Mouse (Mus musculus): Measurements from ENCODE around the gene Thg1l. TPM values are rescaled to one million over a fixed set of nuclear protein-coding genes. Genes with fewer than 3 reads are reported as not detected.
A peak's percentile ranks its signal among the peaks of the same experiment; 100 is the strongest.

The Thg1l gene
- total and polyA plus RNA-seq, 2 experiments from 2014 or later = 8.8 to 13.3 TPM

DNA sequence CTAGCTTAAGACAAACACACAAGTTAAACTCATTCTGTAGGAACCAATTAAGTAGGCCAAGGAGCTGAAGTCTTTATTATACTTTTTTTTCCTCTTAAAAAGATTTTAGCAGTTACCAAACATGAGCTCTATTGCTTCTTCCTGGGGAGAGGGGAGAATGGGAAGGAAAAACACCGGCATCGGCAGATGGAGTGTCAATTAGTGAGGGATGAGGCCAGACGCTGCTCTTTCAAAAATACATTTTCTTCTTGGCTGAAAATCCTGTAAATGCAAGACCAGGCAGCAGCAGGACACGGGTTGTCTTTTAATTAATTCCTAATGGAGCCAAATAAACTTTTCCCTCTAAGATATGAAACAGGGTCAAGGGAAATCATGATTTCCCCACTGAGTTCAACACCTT, 8.5 kb downstream of the Thg1l start:
- Histone ChIP-seq H3K9me3 (ENCODE audit: low read length) (no peaks in the 10 kb centered on the region), H3K4me3 (ENCODE audit: low read length) (no peak overlapping the region), H3K4me2 (ENCODE audit: low read depth, low read length) (no peak overlapping the region), H3K9ac (replicated peaks; ENCODE audit: low read length) (no peak overlapping the region), H3K36me3 (ENCODE audit: insufficient read depth, low read length) (peaks cover 19% of the 10 kb centered on the region), H3K27ac (no peak overlapping the region), H3K4me1 (ENCODE audit: insufficient read depth, low read length) (0 out of 2 replicates have a peak, but pooled peaks cover 6% of the 10 kb centered on the region), H3K27me3 (ENCODE audit: insufficient read depth, low read length) (no peaks in the 10 kb centered on the region)
- ATAC-seq = no peak
- 76% methylated on average over 4 of the region's 4 CpGs for WGBS
- no peak for TF ChIP-seq CTCF (IDR thresholded peaks at IDR 0.05; ENCODE audit: low read depth)
- no peak for DNase-seq (ENCODE audit: low spot score)

DNA sequence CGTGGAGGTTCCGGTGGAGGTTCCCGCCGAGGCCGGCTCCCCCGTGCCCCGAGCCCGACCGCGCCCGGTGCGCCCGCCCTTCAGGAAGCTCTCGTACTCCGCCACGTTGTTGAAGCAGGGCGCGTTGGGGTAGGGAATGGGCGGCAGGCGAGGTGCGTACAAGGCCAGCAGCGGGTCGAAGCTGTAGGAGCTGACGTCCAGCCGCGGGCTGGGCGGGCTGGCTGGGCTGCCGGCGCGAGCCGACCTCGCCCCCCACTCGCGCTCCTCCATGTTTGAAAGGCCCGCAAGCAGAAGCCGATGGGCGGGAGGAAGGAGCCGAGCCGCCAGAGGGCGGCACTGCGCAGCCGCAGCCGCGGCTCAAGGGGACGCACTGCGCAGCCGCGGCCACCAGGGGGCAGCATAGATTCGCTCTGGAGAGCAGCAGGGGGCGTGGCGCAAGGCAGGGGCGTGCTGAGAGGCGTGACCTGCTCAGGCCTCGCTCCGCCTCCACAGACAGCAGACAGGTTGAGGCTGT, 10.6 kb downstream of the Thg1l start, which contains the start of gene Lsm11:
Lsm11 (minus strand) TSS at position 293 of the 514 bp plus-strand sequence.
- peak; percentile 91 for TF ChIP-seq CTCF (IDR thresholded peaks at IDR 0.05; ENCODE audit: low read depth)
- Histone ChIP-seq H3K9me3 (ENCODE audit: low read length) (no peaks in the 10 kb centered on the region), H3K4me2 (ENCODE audit: low read depth, low read length) (peak within 1 kb of the TSS; percentile 83), H3K4me1 (ENCODE audit: insufficient read depth, low read length) (0 out of 2 replicates have a peak, but pooled peaks cover 6% of the 10 kb centered on the region), H3K27ac (peak within 1 kb of the TSS; percentile 61), H3K4me3 (ENCODE audit: low read length) (peak within 1 kb of the TSS; percentile 93), H3K9ac (replicated peaks; ENCODE audit: low read length) (peak within 1 kb of the TSS; percentile 84), H3K36me3 (ENCODE audit: insufficient read depth, low read length) (0 out of 2 replicates have a peak, but pooled peaks cover 3% of the 10 kb centered on the region), H3K27me3 (ENCODE audit: insufficient read depth, low read length) (no peaks in the 10 kb centered on the region)
- DNase-seq (ENCODE audit: low spot score) (peak; percentile 96), ATAC-seq (peak; percentile 89)
- 1% methylated on average over 49 of the region's 55 CpGs for WGBS

DNA sequence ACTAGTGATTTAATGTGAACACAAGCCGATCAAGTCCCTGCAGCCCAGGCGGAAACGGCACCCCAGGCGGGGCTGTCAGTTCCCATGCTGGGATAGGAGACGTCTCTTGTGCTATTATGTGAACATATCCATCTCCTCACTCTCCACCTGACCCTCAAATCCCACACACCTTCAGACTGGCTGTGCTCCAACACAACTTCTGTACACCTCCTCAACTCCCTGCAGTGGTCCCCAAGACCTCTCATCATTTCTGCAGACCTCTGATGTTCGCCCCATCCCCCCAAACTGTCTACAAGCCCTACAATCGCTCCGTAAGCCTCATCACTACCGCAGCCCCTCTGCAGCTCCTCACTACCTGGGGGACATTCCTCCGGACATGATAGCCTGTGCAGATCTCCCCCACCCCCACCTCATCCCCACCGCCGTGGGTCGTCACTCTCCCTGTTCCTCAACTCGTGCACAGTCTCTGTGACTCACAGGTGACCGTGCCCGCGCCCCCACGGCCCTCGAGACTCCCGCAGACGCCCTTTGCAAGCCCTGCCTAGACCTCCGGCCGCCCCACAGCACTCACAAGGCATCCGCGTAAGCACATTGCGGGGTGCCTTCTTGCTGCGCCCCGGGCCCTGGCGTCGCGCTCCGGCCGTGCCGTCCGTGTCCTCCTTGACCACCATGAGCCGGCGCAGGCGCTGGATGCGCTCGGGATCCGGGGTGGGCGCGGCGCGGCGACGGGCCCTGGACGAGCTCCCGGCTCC, 11.2 kb downstream of the Thg1l start:
- ATAC-seq = peak; percentile 52
- Histone ChIP-seq H3K4me1 (ENCODE audit: insufficient read depth, low read length) (0 out of 2 replicates have a peak, but pooled peaks cover 6% of the 10 kb centered on the region), H3K27ac (peak overlapping the region; percentile 61), H3K4me3 (ENCODE audit: low read length) (peak overlapping the region; percentile 93), H3K4me2 (ENCODE audit: low read depth, low read length) (peak overlapping the region; percentile 83), H3K27me3 (ENCODE audit: insufficient read depth, low read length) (no peaks in the 10 kb centered on the region), H3K9me3 (ENCODE audit: low read length) (no peaks in the 10 kb centered on the region), H3K9ac (replicated peaks; ENCODE audit: low read length) (peak overlapping the region; percentile 84), H3K36me3 (ENCODE audit: insufficient read depth, low read length) (no peaks in the 10 kb centered on the region)
- no peak for TF ChIP-seq CTCF (IDR thresholded peaks at IDR 0.05; ENCODE audit: low read depth)
- under 1% methylated on average over 49 of the region's 49 CpGs for WGBS
- peak; percentile 22 for DNase-seq (ENCODE audit: low spot score)

DNA sequence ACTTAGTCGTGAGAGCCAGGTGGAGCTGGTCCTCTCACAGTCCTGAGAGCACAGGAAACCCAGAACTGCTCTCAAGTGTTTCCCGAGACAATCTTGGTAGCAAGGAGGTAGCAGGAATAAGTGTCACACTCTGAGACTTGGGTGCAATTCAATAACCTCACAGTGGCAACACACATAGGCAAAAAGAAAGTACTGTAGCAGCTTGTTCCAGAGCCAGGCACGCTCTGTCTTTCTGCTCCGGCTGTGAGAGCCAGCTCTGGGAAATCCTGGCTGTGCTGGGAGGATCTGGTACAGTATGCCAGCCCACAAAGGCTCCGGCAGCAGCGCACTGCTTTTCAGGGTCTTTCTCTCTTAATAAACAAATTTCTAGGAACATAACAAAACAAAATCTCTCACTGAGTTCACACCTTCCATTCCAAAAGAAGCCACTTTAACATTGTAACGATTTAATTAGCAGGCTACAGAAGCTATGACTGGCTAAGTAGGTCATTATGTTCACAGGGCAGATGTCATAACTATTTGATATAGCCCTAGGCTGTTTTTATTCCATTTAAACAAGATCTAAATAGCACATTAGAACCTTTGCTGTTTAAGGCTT, 12.1 kb downstream of the Thg1l start:
- Histone ChIP-seq H3K4me2 (ENCODE audit: low read depth, low read length) (peak overlapping the region; percentile 83), H3K27me3 (ENCODE audit: insufficient read depth, low read length) (no peaks in the 10 kb centered on the region), H3K9me3 (ENCODE audit: low read length) (no peaks in the 10 kb centered on the region), H3K36me3 (ENCODE audit: insufficient read depth, low read length) (no peaks in the 10 kb centered on the region), H3K27ac (peak overlapping the region; percentile 61), H3K4me1 (ENCODE audit: insufficient read depth, low read length) (0 out of 2 replicates have a peak, but pooled peaks cover 6% of the 10 kb centered on the region), H3K4me3 (ENCODE audit: low read length) (peak overlapping the region; percentile 93), H3K9ac (replicated peaks; ENCODE audit: low read length) (peak overlapping the region; percentile 84; the same call in 1 of the 2 replicates)
- no peak for TF ChIP-seq CTCF (IDR thresholded peaks at IDR 0.05; ENCODE audit: low read depth)
- 29% methylated on average over 7 of the region's 7 CpGs for WGBS
- DNase-seq (ENCODE audit: low spot score) (peak; percentile 51), ATAC-seq (no peak)

DNA sequence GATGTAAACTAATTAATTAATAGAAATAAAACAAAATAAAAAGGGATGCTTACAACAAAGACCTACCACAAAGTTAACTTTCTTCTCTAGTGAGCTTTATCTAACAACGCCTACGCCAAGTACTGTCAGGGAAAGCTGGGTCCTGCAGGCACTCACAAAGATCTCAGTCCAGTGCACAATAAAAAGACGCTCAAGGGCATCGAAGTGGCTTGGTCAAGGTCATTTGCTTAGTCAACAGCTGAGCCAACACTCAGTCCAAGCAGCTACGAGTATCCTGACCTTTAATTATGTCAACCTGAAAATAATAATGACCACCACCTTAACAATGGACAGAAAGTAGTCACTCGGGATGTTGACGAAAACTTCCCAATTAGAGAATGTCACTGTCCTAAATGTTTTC, 13.0 kb downstream of the Thg1l start:
- WGBS = 89% methylated on average over 7 of the region's 7 CpGs
- H3K4me1 ChIP-seq (ENCODE audit: insufficient read depth, low read length) = 0 out of 2 replicates have a peak, but pooled peaks cover 6% of the 10 kb centered on the region
- H3K4me3 ChIP-seq (ENCODE audit: low read length) = no peak overlapping the region
- H3K27me3 ChIP-seq (ENCODE audit: insufficient read depth, low read length) = no peaks in the 10 kb centered on the region
- ATAC-seq (no peak), DNase-seq (ENCODE audit: low spot score) (no peak)
- H3K4me2 ChIP-seq (ENCODE audit: low read depth, low read length) = peak overlapping the region; percentile 83; the same call in 1 of the 2 replicates
- no peak for TF ChIP-seq CTCF (IDR thresholded peaks at IDR 0.05; ENCODE audit: low read depth)
- H3K9me3 ChIP-seq (ENCODE audit: low read length) = no peaks in the 10 kb centered on the region
- no peak overlapping the region for H3K27ac ChIP-seq
- no peaks in the 10 kb centered on the region for H3K36me3 ChIP-seq (ENCODE audit: insufficient read depth, low read length)
- H3K9ac ChIP-seq (replicated peaks; ENCODE audit: low read length) = no peak overlapping the region

DNA sequence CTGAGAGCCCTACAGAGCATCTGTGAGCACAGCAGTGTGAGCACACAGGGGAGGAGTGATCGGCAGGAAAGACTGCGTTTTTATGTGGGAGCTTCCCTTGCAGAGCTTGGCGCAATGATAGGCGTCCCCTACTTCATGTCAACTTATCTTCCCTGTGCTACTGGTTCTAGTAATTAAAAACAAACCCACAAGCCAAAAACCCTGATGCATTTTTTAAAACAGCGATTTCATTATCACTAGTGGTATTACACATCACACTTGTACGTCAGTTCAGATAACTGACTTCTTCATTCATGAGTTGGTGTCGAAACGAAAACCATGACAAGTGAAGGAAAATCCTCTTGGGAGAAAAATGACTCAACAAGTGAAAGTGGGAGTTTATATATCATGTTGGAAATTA, 16.4 kb downstream of the Thg1l start:
- Histone ChIP-seq H3K4me3 (ENCODE audit: low read length) (no peak overlapping the region), H3K4me1 (ENCODE audit: insufficient read depth, low read length) (0 out of 2 replicates have a peak, but pooled peaks cover 6% of the 10 kb centered on the region), H3K4me2 (ENCODE audit: low read depth, low read length) (no peak overlapping the region), H3K27me3 (ENCODE audit: insufficient read depth, low read length) (no peaks in the 10 kb centered on the region), H3K9me3 (ENCODE audit: low read length) (no peaks in the 10 kb centered on the region), H3K27ac (no peak overlapping the region), H3K9ac (replicated peaks; ENCODE audit: low read length) (no peak overlapping the region), H3K36me3 (ENCODE audit: insufficient read depth, low read length) (peaks cover 15% of the 10 kb centered on the region)
- 87% methylated on average over 8 of the region's 8 CpGs for WGBS
- ATAC-seq (no peak), DNase-seq (ENCODE audit: low spot score) (no peak)
- TF ChIP-seq CTCF (IDR thresholded peaks at IDR 0.05; ENCODE audit: low read depth) = no peak
